Mouse (Mus musculus): ENCODE measurements around the gene Mon2. TPM values are rescaled to one million over a fixed set of nuclear protein-coding genes. Genes with fewer than 3 reads are reported as not detected.

The Mon2 gene
- polyA plus RNA-seq (2012; ENCODE audit: insufficient read depth, insufficient read length, missing spikeins), result 85.9 and 95.3 TPM in 2 replicates

DNA sequence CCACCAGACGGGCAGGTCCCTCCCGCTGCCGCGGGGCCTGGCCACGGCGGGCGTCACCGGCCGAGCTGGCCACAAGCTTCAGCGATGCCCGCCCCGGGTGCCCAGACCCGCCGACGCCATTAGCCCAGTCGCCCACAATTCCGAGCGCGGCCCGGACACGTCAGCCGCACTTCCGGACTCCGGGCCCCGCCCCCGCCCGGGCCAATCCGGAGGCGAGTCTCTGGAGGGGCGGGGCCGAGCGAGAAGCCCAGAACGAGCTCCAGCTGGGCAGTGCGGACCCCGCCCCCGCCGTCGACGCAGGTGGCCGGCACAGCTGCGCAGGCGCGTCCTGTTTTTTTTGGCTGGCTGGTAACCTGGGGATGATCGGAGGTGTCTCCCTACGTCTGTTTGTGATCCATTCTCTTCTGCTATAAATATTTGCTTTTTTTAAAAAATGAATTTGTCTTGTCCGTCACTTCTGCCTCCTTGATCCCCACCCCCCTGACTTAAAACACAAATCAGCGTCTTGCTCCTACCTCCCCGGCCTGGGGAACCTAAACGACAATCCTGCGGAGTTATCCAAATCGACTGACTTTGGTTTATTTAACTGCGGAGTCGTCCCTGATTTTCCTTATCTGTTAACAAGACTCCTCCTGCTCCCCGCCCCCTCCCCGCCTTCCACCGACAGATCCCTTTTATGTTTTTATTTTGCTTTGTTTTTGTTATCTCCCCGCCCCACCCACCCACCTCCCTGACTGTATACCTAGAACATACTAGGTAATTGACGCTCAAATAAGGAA lies at the start of gene Mon2:
Gene Mon2, minus strand, starts transcription at position 261 of the 779 bp plus-strand sequence.
- TF ChIP-seq CTCF (IDR thresholded peaks at IDR 0.05; ENCODE audit: low read depth, low read length) (no peak), POLR2A (IDR thresholded peaks at IDR 0.05; ENCODE audit: borderline replicate concordance, low read depth, low read length) (no peak)
- peaks cover 21% of the 10 kb centered on the region for H3K4me1 ChIP-seq (ENCODE audit: control insufficient read depth, insufficient read depth, low read length)
- H3K4me3 ChIP-seq (ENCODE audit: insufficient read depth, low read length), result peak within 1 kb of the TSS; percentile 93
- peak within 1 kb of the TSS; percentile 45 for H3K27ac ChIP-seq (ENCODE audit: insufficient read depth, low read depth, low read length)

GRCm38 (mm10) chr10:123120666-123121392 lies 44.5 kb upstream of the Mon2 start:
- H3K4me1 ChIP-seq (ENCODE audit: control insufficient read depth, insufficient read depth, low read length), result no peaks in the 10 kb centered on the region
- no peak for TF ChIP-seq CTCF (IDR thresholded peaks at IDR 0.05; ENCODE audit: low read depth, low read length)
- TF ChIP-seq POLR2A (IDR thresholded peaks at IDR 0.05; ENCODE audit: borderline replicate concordance, low read depth, low read length), result no peak
- no peak overlapping the region for H3K27ac ChIP-seq (ENCODE audit: insufficient read depth, low read depth, low read length)
- no peak overlapping the region for H3K4me3 ChIP-seq (ENCODE audit: insufficient read depth, low read length)

DNA sequence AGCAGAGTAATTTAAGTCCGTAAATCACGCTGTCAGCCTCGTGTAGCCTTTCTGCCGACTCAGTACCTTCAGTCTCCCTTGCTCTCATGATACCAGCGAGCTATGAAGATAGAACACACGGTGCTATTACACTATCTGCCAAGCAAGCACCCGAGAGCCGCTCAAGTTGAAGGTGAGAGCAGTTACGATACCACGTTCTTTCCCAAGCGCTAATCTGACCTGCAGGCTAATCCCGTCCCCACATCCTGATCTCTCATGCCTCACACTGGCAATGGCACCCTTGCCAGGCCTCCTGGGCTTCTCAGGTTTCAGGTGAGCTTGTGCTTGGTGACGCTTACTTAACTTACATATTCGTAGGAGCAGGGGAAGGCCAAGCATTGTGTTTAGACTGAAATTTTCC lies 40.6 kb upstream of the Mon2 start:
- peaks cover 6% of the 10 kb centered on the region for H3K4me1 ChIP-seq (ENCODE audit: control insufficient read depth, insufficient read depth, low read length)
- TF ChIP-seq POLR2A (IDR thresholded peaks at IDR 0.05; ENCODE audit: borderline replicate concordance, low read depth, low read length), result no peak
- TF ChIP-seq CTCF (IDR thresholded peaks at IDR 0.05; ENCODE audit: low read depth, low read length), result no peak
- no peak overlapping the region for H3K27ac ChIP-seq (ENCODE audit: insufficient read depth, low read depth, low read length)
- H3K4me3 ChIP-seq (ENCODE audit: insufficient read depth, low read length), result no peak overlapping the region

GRCm38 (mm10) chr10:123113466-123113865 lies 37.2 kb upstream of the Mon2 start:
- no peak overlapping the region for H3K27ac ChIP-seq (ENCODE audit: insufficient read depth, low read depth, low read length)
- TF ChIP-seq CTCF (IDR thresholded peaks at IDR 0.05; ENCODE audit: low read depth, low read length), result no peak
- no peak for TF ChIP-seq POLR2A (IDR thresholded peaks at IDR 0.05; ENCODE audit: borderline replicate concordance, low read depth, low read length)
- no peak overlapping the region for H3K4me3 ChIP-seq (ENCODE audit: insufficient read depth, low read length)
- peaks cover 6% of the 10 kb centered on the region for H3K4me1 ChIP-seq (ENCODE audit: control insufficient read depth, insufficient read depth, low read length)

GRCm38 (mm10) chr10:123112787-123113168 lies 36.5 kb upstream of the Mon2 start:
- Histone ChIP-seq H3K4me3 (ENCODE audit: insufficient read depth, low read length) (no peak overlapping the region), H3K27ac (ENCODE audit: insufficient read depth, low read depth, low read length) (no peak overlapping the region), H3K4me1 (ENCODE audit: control insufficient read depth, insufficient read depth, low read length) (peaks cover 6% of the 10 kb centered on the region)
- TF ChIP-seq POLR2A (IDR thresholded peaks at IDR 0.05; ENCODE audit: borderline replicate concordance, low read depth, low read length) (no peak), CTCF (IDR thresholded peaks at IDR 0.05; ENCODE audit: low read depth, low read length) (no peak)

DNA sequence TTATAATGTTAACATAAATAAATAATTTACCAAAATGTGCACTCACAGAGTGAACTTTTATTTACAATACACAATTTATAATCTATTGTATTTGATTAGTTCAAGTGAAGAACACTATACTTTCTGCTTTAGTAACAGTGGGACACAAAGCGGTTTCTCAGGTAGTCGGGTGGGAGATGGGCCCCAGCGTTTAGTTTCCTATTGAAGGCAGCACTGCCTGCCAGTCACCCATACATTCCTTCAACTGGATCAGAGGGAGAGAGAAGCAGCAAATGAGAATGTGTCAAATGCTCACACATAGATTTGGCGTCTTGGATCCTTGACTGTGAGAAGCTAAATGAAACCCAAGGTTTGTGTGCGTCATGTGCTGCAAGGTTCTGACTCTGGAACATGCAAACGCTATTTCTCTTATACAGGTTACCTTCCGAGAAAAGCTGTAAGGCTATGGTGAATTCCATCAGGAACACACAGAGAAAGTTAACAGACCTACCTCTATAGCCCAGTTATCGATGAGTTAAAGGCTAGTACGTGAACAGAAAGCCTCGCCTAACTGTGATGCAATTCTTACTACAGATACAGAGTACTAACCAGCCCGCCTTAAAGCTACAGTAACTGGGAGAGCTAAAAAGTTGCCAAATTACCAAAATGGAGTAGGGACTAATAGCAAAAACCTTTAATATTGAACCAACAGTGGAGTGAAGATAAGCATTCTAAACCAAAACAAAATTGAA lies 35.9 kb upstream of the Mon2 start:
- peaks cover 6% of the 10 kb centered on the region for H3K4me1 ChIP-seq (ENCODE audit: control insufficient read depth, insufficient read depth, low read length)
- no peak overlapping the region for H3K4me3 ChIP-seq (ENCODE audit: insufficient read depth, low read length)
- H3K27ac ChIP-seq (ENCODE audit: insufficient read depth, low read depth, low read length), result no peak overlapping the region
- no peak for TF ChIP-seq CTCF (IDR thresholded peaks at IDR 0.05; ENCODE audit: low read depth, low read length)

DNA sequence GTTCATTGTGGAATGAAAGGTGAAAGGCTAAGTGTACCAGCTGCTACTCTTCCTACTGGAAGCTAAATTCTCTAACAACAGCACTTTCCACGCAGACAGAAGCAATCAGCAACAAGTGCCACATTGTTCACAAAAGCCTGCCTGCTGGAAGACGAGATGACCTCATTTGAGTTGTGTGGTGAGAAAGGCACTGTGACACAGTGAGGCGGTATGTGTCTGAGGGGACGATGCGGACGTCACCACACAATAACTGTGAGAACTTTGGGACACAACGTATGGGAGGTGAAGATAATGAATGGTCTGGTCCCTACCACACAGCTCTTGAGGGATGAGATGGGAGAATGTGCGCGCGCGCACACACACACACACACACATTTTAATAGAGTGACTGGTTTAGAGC lies 34.2 kb upstream of the Mon2 start:
- Histone ChIP-seq H3K4me3 (ENCODE audit: insufficient read depth, low read length) (no peak overlapping the region), H3K4me1 (ENCODE audit: control insufficient read depth, insufficient read depth, low read length) (peaks cover 6% of the 10 kb centered on the region), H3K27ac (ENCODE audit: insufficient read depth, low read depth, low read length) (no peak overlapping the region)
- TF ChIP-seq CTCF (IDR thresholded peaks at IDR 0.05; ENCODE audit: low read depth, low read length) (no peak), POLR2A (IDR thresholded peaks at IDR 0.05; ENCODE audit: borderline replicate concordance, low read depth, low read length) (no peak)

- no peak overlapping the region for H3K27ac ChIP-seq (ENCODE audit: insufficient read depth, low read depth, low read length)
- peaks cover 6% of the 10 kb centered on the region for H3K4me1 ChIP-seq (ENCODE audit: control insufficient read depth, insufficient read depth, low read length)
- no peak for TF ChIP-seq POLR2A (IDR thresholded peaks at IDR 0.05; ENCODE audit: borderline replicate concordance, low read depth, low read length)
- no peak for TF ChIP-seq CTCF (IDR thresholded peaks at IDR 0.05; ENCODE audit: low read depth, low read length)
- no peak overlapping the region for H3K4me3 ChIP-seq (ENCODE audit: insufficient read depth, low read length)
Measured at GRCm38 (mm10) chr10:123108527-123108926, 32.2 kb upstream of the Mon2 start.

DNA sequence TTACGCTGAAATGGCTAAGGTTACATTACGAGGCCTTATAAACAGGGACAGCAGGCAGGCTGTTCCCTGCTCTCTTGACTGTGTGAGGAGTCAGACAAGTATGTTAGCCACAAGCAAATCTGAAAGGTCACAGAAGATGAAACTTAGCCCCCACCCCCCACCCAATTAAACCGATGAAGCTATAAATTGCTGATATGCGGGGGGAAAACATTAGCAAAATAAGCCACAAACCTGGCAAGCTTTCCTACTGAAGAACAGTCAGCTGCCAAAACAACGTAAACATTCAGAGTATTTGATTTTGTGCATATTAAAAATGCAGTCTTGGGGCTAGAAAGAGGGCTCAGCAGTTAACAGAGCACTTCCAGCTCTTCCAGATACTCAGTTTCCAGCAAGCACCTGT lies 31.8 kb upstream of the Mon2 start:
- Histone ChIP-seq H3K27ac (ENCODE audit: insufficient read depth, low read depth, low read length) (no peak overlapping the region), H3K4me1 (ENCODE audit: control insufficient read depth, insufficient read depth, low read length) (peaks cover 6% of the 10 kb centered on the region), H3K4me3 (ENCODE audit: insufficient read depth, low read length) (no peak overlapping the region)
- no peak for TF ChIP-seq POLR2A (IDR thresholded peaks at IDR 0.05; ENCODE audit: borderline replicate concordance, low read depth, low read length)
- TF ChIP-seq CTCF (IDR thresholded peaks at IDR 0.05; ENCODE audit: low read depth, low read length), result no peak

Data from bone marrow macrophage, adult 2 months (primary cell).